In the genomic region with DNA sequence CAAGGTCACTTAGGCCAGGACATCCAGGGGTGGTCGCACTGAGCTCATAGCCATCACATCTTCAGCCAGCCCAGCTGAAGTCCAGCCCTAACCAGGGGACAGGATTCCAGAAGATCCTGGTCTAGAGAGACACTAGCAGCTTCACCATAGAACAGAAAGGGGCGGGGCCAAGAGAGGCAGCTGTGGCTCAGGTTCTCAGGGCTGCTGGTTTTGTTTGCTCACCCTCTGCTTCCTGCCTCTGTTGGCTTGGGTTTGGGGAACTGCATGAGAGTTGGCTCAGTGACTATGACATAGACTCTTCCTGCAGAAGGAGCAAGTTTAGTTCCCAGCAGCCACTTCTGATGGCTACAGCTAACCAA, we compare ENCODE assay signal across 9 mouse cellular contexts. TPM values are rescaled to one million over a fixed set of nuclear protein-coding genes. Genes with fewer than 3 reads are reported as not detected.
DNase-seq lines count a peak whose midpoint lies in the region; ATAC-seq and TF ChIP-seq lines count a peak whose summit lies in the region.
"Had no signal": no experiment of that assay in that cellular context is flagged by ENCODE, and none has a peak within 500 bp of the region (broad histone marks: within the 10 kb centered on the region; RNA-seq: fewer than 3 reads in every experiment).

No protein-coding gene starts in this region.

- peaks cover 45% of the 10 kb centered on the region for H3K36me3 ChIP-seq in G1E (replicated peaks)

- ATAC-seq in G1E (ENCODE audit: extremely low read depth, insufficient number of reproducible peaks, low FRiP score, poor library complexity, severe bottlenecking), result peak; percentile 12; the same call in 1 of the 2 replicates
- peak; percentile 78 for ATAC-seq in inflammation-experienced regulatory T-cells, adult 6 months
- peak; percentile 67 for ATAC-seq in neutrophil, adult 5-6 weeks (ENCODE audit: extremely low read depth, insufficient number of reproducible peaks, low FRiP score, poor library complexity, severe bottlenecking)
- ATAC-seq: Patski had no signal

- H3K4me1 ChIP-seq in G1E (ENCODE audit: insufficient read depth, low read depth, low read length), result peaks cover 80% of the 10 kb centered on the region

- DNase-seq in gastrocnemius, postnatal 14 days, result peak; percentile 43
- DNase-seq in gastrocnemius, postnatal 36 days, result no peak
- DNase-seq in G1E (ENCODE audit: low spot score), result peak; percentile 39
- DNase-seq in embryo, embryonic 10.5 days (ENCODE audit: low spot score), result no peak
- DNase-seq in ovary, postnatal 14 days (ENCODE audit: low spot score), result no peak
- no peak for DNase-seq in right cerebral cortex, postnatal 10 days (ENCODE audit: low spot score in 2 of 2)

- intact Hi-C loops in gastrocnemius, postnatal 14 days (cut with DNase I; ENCODE audit: low total_unique reads), result no loop called here
- intact Hi-C loops in gastrocnemius, postnatal 36 days (cut with DNase I), result no loop called here

- H3K4me3 ChIP-seq in G1E (ENCODE audit: low read depth, low read length), result no peak overlapping the region; the same call in 1 of the 2 replicates

- H3K9me3 ChIP-seq in G1E (replicated peaks), result no peaks in the 10 kb centered on the region

- no peaks in the 10 kb centered on the region for H3K27me3 ChIP-seq in G1E (ENCODE audit: insufficient read depth, low read length)
- H3K27me3 ChIP-seq: Patski had no signal

- no peak for TF ChIP-seq CTCF in G1E (IDR thresholded peaks at IDR 0.05; ENCODE audit: low read depth, low read length)

RNA-seq across cellular contexts. Expression of gene Zfp335, which starts 1.9 kb away (rescaled TPM):
- 1 to 10 TPM; 8.4 TPM for total RNA-seq in gastrocnemius, postnatal 14 days (2021)
- 1 to 10 TPM; 8.8 to 9.3 TPM for total RNA-seq in gastrocnemius, postnatal 36 days (2021)
- total RNA-seq in G1E (2014; fragmentation: Nextera tagmentation) (30.6 and 31.4 TPM in 2 replicates), G1E (2017) (8.7 and 9.8 TPM in 2 replicates)
- polyA plus RNA-seq in G1E (2012), result 48.3 and 49.6 TPM in 2 replicates
- 1 to 10 TPM; 6.2 to 7.4 (median 6.8) TPM for polyA plus RNA-seq in inflammation-experienced regulatory T-cells, adult 6 months (2017; shearing (Covaris generic))
- 28.2 and 30.4 TPM in 2 replicates for total RNA-seq in neutrophil, adult 5-6 weeks (2017)

RNA-seq across cellular contexts. Expression of gene Mmp9, which starts 27.2 kb away (rescaled TPM):
- 1 to 10 TPM in 1 of 2 experiments, under 1 TPM in 1; 0.95 to 1.2 TPM for total RNA-seq in gastrocnemius, postnatal 14 days (2021)
- under 1 TPM; 0.38 to 0.62 TPM for total RNA-seq in gastrocnemius, postnatal 36 days (2021)
- total RNA-seq in G1E (2014; fragmentation: Nextera tagmentation) (not detected in 2 replicates), G1E (2017) (0.76 and 0.82 TPM in 2 replicates)
- 0.63 and 0.76 TPM in 2 replicates for polyA plus RNA-seq in G1E (2012)
- 1 to 10 TPM; 1.3 to 2.6 (median 2.6) TPM for polyA plus RNA-seq in inflammation-experienced regulatory T-cells, adult 6 months (2017; shearing (Covaris generic))
- 611 and 622 TPM in 2 replicates for total RNA-seq in neutrophil, adult 5-6 weeks (2017)

RNA-seq across cellular contexts. Expression of gene Pcif1, which starts 34.3 kb away (rescaled TPM):
- total RNA-seq in gastrocnemius, postnatal 14 days (2021), result 10 to 100 TPM; 22.2 to 26.6 TPM
- 10 to 100 TPM; 23.8 to 26.9 TPM for total RNA-seq in gastrocnemius, postnatal 36 days (2021)
- total RNA-seq in G1E (2014; fragmentation: Nextera tagmentation), result 54.7 and 61.3 TPM in 2 replicates
- 31.7 and 35.5 TPM in 2 replicates for total RNA-seq in G1E (2017)
- polyA plus RNA-seq in G1E (2012), result 137 TPM in 2 replicates
- 100 to 1,000 TPM; 110 to 126 (median 112) TPM for polyA plus RNA-seq in inflammation-experienced regulatory T-cells, adult 6 months (2017; shearing (Covaris generic))
- total RNA-seq in neutrophil, adult 5-6 weeks (2017), result 59.3 and 66.9 TPM in 2 replicates

RNA-seq across cellular contexts. Expression of gene Slc12a5, which starts 47.2 kb away (rescaled TPM):
- total RNA-seq in gastrocnemius, postnatal 14 days (2021), result 1 to 10 TPM in 1 of 2 experiments, under 1 TPM in 1; 0.55 to 1.0 TPM
- under 1 TPM; 0.25 to 0.36 TPM for total RNA-seq in gastrocnemius, postnatal 36 days (2021)
- total RNA-seq in G1E (2014; fragmentation: Nextera tagmentation) (0.63 and 1.4 TPM in 2 replicates), G1E (2017) (0.46 and 0.82 TPM in 2 replicates)
- polyA plus RNA-seq in G1E (2012), result 0.39 and 0.72 TPM in 2 replicates
- polyA plus RNA-seq in inflammation-experienced regulatory T-cells, adult 6 months (2017; shearing (Covaris generic)), result under 1 TPM in 2 of 3 experiments, not detected in 1; 0.21 to 0.33 TPM
- 0.98 and 1.7 TPM in 2 replicates for total RNA-seq in neutrophil, adult 5-6 weeks (2017)

RNA-seq across cellular contexts. Expression of gene Pltp, which starts 55.9 kb away (rescaled TPM):
- total RNA-seq in gastrocnemius, postnatal 14 days (2021), result 10 to 100 TPM; 19.9 to 22.8 TPM
- total RNA-seq in gastrocnemius, postnatal 36 days (2021), result 10 to 100 TPM; 15.3 to 15.7 TPM
- total RNA-seq in G1E (2014; fragmentation: Nextera tagmentation) (not detected in 2 replicates), G1E (2017) (not detected in 2 replicates)
- not detected in 2 replicates for polyA plus RNA-seq in G1E (2012)
- 1 to 10 TPM in 2 of 3 experiments, under 1 TPM in 1; 0.50 to 3.0 (median 1.3) TPM for polyA plus RNA-seq in inflammation-experienced regulatory T-cells, adult 6 months (2017; shearing (Covaris generic))
- total RNA-seq in neutrophil, adult 5-6 weeks (2017), result 8.0 and 11.2 TPM in 2 replicates

Comparison
In these comparisons a context has a peak if more than half of its experiments do, and no peak if none do; other contexts are left out.
1. DNase-seq: peak in gastrocnemius, postnatal 14 days (single experiment) and G1E (single experiment); none in gastrocnemius, postnatal 36 days (0 of 2), embryo, embryonic 10.5 days (single experiment), ovary, postnatal 14 days (single experiment) and right cerebral cortex, postnatal 10 days (0 of 2).
2. ATAC-seq: peak in every context shown above with its lines; median percentile 78 in inflammation-experienced regulatory T-cells, adult 6 months; 67 in neutrophil, adult 5-6 weeks; 12 in G1E.
3. RNA of gene Mmp9, which starts 27.2 kb away (total RNA-seq): 611 to 622 TPM in neutrophil, adult 5-6 weeks; 0.76 to 0.82 TPM in G1E, 0.95 to 1.2 TPM in gastrocnemius, postnatal 14 days and 0.38 to 0.62 TPM in gastrocnemius, postnatal 36 days; every median in the first group is over 100 times any median in the second.